Mouse (Mus musculus) NIH3T3 (cell line): ENCODE data around the gene Adam10.

Experiments used
- DNase-seq: peaks from one replicate; pipeline ENCODE4 v3.0.0-alpha.2; 2012; ENCODE audit warnings: low read depth

The Adam10 gene

GRCm38 (mm10) chr9:70678682-70679131 lies at the start of gene Adam10:
Gene Adam10, plus strand, starts transcription at chr9:70678997.
- DNase-seq, result peak; percentile 99

GRCm38 (mm10) chr9:70629711-70630110 lies 49.1 kb upstream of the Adam10 start:
- DNase-seq, result no peak

GRCm38 (mm10) chr9:70631665-70632064 lies 47.1 kb upstream of the Adam10 start:
- DNase-seq, result peak; percentile 70

GRCm38 (mm10) chr9:70636748-70637147 lies 42.0 kb upstream of the Adam10 start:
- no peak for DNase-seq

GRCm38 (mm10) chr9:70650260-70650659 lies 28.5 kb upstream of the Adam10 start:
- DNase-seq, result no peak

- no peak for DNase-seq
Measured at GRCm38 (mm10) chr9:70650994-70651393, 27.8 kb upstream of the Adam10 start.

GRCm38 (mm10) chr9:70652221-70652620 lies 26.6 kb upstream of the Adam10 start:
- no peak for DNase-seq

- no peak for DNase-seq
Measured at GRCm38 (mm10) chr9:70653875-70654274, 24.9 kb upstream of the Adam10 start.

GRCm38 (mm10) chr9:70654496-70654895 lies 24.3 kb upstream of the Adam10 start:
- no peak for DNase-seq

GRCm38 (mm10) chr9:70655764-70656129 lies 23.1 kb upstream of the Adam10 start:
- DNase-seq, result no peak

GRCm38 (mm10) chr9:70656130-70657007 lies 22.4 kb upstream of the Adam10 start, which contains the start of gene Gm10642:
Gene Gm10642, plus strand, starts transcription at chr9:70656251.
- DNase-seq, result peak; percentile 63

GRCm38 (mm10) chr9:70657013-70657967 lies 21.5 kb upstream of the Adam10 start, which contains the start of gene Mindy2:
Gene Mindy2, minus strand, starts transcription at chr9:70657174.
- DNase-seq, result peak; percentile 97

GRCm38 (mm10) chr9:70658266-70658665 lies 20.5 kb upstream of the Adam10 start:
- no peak for DNase-seq

- DNase-seq, result no peak
Measured at GRCm38 (mm10) chr9:70664847-70665246, 13.9 kb upstream of the Adam10 start.

GRCm38 (mm10) chr9:70665372-70666145 lies 13.2 kb upstream of the Adam10 start:
- DNase-seq, result no peak

- peak; percentile 41 for DNase-seq
Measured at GRCm38 (mm10) chr9:70666811-70667210, 12.0 kb upstream of the Adam10 start.

- peak; percentile 13 for DNase-seq
Measured at GRCm38 (mm10) chr9:70668048-70668447, 10.7 kb upstream of the Adam10 start.

- no peak for DNase-seq
Measured at GRCm38 (mm10) chr9:70669197-70669596, 9.6 kb upstream of the Adam10 start.

GRCm38 (mm10) chr9:70670381-70670780 lies 8.4 kb upstream of the Adam10 start:
- no peak for DNase-seq

GRCm38 (mm10) chr9:70671278-70671677 lies 7.5 kb upstream of the Adam10 start:
- DNase-seq, result no peak

- peak; percentile 36 for DNase-seq
Measured at GRCm38 (mm10) chr9:70671772-70672579, 6.8 kb upstream of the Adam10 start.
